Mouse (Mus musculus) ZHBTc4 (cell line): ENCODE results near the gene Apopt1.

ENCODE experiments used
- DNase-seq: peaks from one replicate; pipeline ENCODE4 v3.0.0-alpha.2; 2011; ENCODE audit warnings: low read depth, low spot score

The Apopt1 gene

GRCm38 (mm10) chr12:111713004-111713651, at the start of gene Apopt1, which contains the start of gene Bag5:
TSS of gene Apopt1 (plus strand) at chr12:111713261.
TSS of gene Bag5 (minus strand) at chr12:111713257.
- DNase-seq = peak; percentile 96

DNA sequence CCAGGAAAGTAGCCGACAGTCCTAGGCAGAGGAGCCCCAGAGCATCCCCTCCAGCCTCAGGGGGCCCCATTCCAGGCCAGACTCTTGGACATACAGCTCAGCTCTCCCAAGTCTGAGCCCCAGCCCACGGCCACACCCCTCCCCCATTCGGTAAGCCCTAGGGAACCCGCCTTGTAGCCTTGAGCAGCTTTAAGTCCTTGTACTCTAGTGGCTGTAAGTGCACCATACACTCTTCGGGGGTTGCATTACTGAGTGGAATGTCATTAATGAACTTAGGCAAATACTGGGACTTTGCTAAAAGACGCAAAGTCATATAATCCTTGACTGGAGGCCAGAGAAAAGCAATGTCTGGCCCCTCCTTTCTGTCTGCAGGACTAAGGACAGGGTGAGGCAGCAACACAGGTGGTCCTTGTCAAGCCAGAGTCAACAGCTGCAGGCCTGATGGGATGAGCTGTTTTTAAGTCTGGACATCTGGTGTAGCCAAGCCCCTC, 48.9 kb upstream of the Apopt1 start:
- peak; percentile 83 for DNase-seq

- no peak for DNase-seq
These were observed 47.8 kb upstream of the Apopt1 start for GRCm38 (mm10) chr12:111665041-111665880.

- no peak for DNase-seq
These were observed 46.7 kb upstream of the Apopt1 start for GRCm38 (mm10) chr12:111666380-111666779.

GRCm38 (mm10) chr12:111667421-111667820, 45.6 kb upstream of the Apopt1 start:
- DNase-seq = no peak

DNA sequence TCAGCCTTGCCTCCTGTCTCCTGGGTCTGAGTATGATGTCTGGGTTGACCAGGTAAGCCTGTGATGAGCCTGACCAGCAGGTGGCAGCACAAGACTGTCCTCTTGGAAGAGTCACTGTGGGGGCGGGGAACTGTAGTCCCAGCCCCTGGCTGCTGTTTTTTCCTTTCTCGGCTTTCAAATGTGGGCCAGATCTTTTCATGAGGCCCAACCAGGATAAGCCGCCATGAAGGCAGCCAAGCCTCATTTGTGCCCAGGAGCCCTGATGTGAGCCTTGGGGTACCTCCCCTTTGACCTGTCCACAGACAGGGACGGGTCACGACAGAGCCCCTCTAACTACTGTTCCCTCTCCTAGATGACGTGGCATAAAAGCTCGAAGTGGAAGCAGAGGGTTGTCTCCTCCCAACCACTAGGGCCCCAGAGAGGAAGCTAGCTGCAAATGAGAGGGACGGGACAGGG, 44.6 kb upstream of the Apopt1 start:
- peak; percentile 96 for DNase-seq

DNA sequence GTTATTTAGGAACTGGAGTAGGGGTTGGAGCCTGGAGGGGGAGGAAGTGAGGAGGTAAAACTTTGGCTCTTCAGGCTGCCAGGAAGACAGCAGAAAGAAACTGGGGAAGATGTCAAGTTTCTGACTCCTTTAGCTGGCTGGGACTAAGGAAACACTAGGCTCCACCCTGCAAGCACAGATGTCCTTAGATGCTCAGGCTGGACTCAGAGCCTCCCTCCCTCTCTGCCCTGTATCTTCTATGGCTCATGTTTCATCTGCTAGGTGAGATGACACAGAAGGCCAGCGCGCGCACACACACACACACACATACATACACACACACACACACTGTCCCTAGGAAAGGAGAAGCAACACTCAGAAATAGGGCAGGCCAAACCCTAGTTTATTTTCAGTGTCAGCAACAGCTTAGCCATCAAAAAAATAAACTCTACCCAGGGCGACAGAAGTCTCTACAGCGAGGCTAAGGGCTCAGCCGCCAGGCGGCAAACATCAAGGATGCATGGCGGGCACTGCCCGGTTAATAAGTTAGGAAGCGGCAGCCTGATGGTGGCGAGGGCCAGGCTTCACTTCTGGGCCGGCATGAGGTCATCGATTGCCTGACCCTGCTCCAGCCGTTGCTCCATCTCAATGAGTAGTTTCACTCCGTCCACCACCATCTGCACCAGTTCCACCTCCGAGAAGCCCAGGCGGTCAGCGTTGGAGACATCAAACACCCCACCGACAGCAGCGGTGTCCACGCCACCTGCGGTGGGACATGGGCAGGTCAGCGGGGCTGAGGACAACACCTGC, 43.9 kb upstream of the Apopt1 start:
- DNase-seq = no peak

DNA sequence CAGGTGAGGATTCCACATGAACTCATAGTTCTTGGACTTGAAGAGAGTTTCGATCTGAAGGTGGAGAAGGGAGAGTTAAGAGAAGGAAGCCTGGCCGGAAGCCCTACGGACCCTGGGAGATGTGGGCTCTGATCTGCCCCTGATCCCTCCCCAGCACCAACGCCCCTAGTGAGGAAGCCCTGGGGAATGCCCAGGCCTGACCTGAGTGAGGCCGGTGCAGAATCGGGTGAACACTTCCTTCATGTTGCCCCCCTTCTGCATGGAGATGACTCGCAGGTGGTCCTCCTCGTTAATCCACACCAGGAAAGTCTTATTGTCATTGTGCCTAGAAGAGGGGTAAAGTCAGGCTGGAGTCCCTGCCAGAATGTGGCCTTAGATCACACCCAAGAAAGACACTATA, 43.1 kb upstream of the Apopt1 start:
- no peak for DNase-seq

- DNase-seq = peak; percentile 95
These were observed 42.6 kb upstream of the Apopt1 start for GRCm38 (mm10) chr12:111670371-111670971.

- peak; percentile 80 for DNase-seq
These were observed 42.1 kb upstream of the Apopt1 start for GRCm38 (mm10) chr12:111670976-111671375.

- peak; percentile 71 for DNase-seq
These were observed 41.6 kb upstream of the Apopt1 start for GRCm38 (mm10) chr12:111671431-111671902.

- DNase-seq = peak; percentile 93
These were observed 40.9 kb upstream of the Apopt1 start, which contains the start of gene Ckb for GRCm38 (mm10) chr12:111672176-111672575. TSS of gene Ckb (minus strand) at chr12:111672338.

GRCm38 (mm10) chr12:111672581-111672980, 40.5 kb upstream of the Apopt1 start:
- DNase-seq = peak; percentile 81

- DNase-seq = peak; percentile 55
These were observed 38.1 kb upstream of the Apopt1 start for GRCm38 (mm10) chr12:111674850-111675486.

DNA sequence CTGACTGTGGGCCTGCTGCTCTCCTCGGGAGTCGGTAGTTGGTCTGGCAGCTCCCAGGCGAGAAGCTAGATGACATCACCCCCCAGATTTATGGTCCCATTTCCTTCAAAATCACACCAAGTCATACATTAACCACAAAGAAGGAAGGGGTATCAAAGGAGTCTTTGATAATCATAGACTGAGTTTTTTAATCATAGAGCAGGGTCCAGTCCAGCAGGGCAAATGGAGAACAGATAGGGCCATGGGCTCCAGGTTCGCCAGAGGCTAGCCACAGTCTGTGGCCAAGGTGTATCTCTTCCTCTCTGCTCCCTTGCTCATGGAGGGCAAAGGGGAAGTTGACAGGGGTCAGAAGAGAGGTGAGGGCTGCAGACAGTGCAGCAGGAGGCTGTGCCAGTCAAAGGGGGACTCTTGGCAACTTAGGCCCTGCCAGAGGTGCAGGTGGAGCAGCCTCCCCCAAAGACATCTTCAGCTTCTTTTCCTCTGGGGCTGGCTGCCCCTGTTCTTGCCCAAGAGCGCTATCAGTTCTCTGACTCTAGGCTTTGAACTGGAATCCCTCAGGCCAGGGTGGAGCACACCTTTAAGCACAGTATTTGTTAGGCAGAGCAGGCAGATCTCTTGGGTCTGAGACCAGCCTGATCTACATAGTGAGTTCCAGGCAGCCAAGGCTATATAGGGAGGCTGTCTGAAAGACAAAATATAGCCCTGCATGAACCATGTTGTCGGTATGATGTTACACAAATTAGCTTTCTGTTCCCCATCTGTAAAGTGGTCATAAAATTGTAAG, 37.1 kb upstream of the Apopt1 start:
- peak; percentile 87 for DNase-seq

DNA sequence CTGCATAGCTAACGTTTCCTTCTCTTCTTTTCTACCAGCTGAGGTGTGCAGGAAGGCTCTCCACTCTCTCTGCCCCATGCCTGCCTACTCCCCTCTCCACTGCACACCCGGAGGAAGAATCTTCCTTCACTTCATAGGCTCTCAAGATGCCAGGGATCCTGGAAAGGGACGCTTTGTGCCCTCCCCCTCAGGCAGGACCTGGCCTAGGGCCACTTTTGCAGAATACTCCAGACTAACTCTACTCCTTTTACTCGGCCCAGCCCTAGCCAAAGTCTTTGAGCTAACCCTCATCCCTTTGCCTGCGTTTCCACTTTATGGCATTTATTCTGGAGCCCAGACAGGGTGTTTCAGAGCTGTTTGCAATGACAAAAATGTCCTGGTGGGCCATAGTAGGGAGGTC, 35.6 kb upstream of the Apopt1 start:
- DNase-seq = no peak

DNA sequence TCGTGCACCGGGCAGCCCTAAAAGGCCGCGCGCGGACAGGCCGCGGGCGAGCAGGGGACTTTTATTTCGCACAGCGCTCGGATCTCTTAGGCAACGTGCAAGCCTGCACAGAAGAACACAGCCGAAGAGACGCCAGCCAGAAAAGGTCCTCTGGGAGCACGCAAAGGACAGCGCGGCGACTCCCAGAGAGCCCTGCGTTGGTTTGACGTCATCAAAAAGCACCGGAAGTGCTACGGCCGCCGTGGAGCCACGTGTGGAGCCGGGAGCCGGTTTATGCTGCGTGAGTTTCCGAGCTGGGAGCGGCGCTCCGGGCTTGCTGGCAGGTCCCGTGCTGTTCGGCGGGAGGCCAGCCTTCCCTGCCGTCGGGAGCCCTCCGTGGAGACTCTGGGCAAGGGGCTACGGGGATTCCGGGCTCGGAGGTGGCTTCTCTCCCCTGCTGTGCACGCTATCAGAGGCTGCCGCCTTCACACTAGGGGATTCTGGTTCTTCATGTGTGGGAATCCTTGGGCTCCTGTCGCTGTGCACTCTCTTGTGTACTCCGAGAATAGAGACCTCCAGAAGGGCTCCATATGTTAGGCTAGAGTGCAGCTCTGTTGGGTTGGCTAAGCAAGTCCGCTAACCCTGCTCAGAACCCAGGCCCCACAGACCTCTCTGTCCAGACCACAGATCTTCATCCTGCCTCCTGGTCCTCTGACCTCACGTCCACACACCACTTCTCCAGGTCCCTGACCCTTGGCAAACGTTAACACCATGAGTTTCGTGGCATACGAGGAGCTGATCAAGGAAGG, 35.0 kb upstream of the Apopt1 start, which contains the start of gene Trmt61a:
Gene Trmt61a (plus strand): TSS at position 224 of the 788 bp plus-strand sequence.
- DNase-seq = peak; percentile 94

- DNase-seq = no peak
These were observed 34.5 kb upstream of the Apopt1 start for GRCm38 (mm10) chr12:111678670-111678933.

- peak; percentile 63 for DNase-seq
These were observed 34.1 kb upstream of the Apopt1 start for GRCm38 (mm10) chr12:111678997-111679396.
